Mouse (Mus musculus) left cerebral cortex, postnatal 4 days (tissue): ENCODE measurements around the gene Rgs11. TPM values are rescaled to one million over a fixed set of nuclear protein-coding genes. Genes with fewer than 3 reads are reported as not detected.

Experiments
- DNase-seq: peaks from one replicate; pipeline ENCODE4 v3.0.0-alpha.2; 2022
- intact Hi-C: fragments of 180-260 bp; cut with DNase I; formaldehyde crosslinking; loops from one replicate; pipeline ENCODE4 v1.15.1; 2025
- total RNA-seq, 2 experiments: library from RNA; stranded (reverse); gene quantifications; 2 replicates each; pipeline ENCODE4 v1.2.3; 2021

Gene Rgs11
- total RNA-seq, 2 experiments from 2014 or later = 46.8 to 48.6 TPM

DNA sequence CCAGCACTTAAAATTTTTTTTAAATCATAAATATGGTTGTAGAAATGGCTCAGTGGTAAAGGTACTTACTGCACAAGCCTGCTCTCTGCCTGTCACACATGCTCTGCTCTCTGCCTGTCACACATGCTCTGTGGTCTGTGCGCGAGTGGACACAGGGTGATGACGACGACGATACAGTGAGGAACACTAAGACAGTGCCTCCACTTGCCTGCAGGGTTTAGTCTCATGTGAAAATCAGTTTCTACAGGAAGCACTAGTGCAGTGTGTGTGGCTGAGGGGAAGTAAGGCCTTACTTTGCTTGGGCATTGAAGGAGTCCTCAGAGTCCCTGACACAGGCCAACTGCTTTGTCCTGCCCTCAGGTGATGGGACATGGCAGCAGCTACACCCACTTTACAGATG, 27.0 kb downstream of the Rgs11 start:
- intact Hi-C loops = no loop called here

DNA sequence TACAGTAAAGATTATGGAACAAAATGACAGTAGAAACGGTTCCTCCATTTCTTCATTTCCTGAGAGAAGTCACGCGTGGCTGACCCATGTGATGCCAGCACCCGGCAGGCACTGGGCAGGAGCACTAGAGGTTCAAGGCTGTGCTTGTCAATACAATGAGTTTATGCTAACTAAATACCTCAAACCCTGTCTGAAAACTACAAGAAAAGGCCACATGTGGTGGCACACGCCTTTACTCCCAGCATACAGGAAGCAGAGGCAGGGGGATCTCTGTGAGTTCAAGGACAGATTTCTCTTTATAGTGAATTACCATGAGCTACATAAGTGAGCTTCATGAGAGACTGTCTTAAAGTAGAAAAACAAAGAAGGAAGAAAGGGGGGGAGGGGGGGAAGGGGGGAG, 28.4 kb downstream of the Rgs11 start:
- DNase-seq = no peak
- intact Hi-C loops = no loop called here

More for the DNA sequence above, 27.0 kb downstream of the Rgs11 start:
- no peak for DNase-seq

DNA sequence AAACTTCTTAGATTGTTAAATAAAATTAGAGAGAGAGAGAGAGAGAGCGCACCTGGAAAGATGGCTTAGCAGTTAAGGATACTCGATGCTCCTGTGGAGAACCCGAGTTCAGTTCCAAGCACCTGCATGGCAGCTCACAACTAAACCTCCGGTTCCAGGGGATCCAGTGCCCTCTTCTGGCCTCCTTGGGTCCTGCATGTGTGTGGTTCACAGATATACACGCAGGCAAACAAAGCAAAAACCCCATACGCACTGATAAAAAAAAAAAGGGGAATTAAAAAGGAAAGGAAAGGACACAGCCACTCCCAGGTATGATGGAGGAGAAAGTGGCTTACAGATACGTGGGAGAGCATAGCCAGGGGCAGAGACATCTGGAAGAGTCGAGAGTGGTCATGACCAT, 30.1 kb downstream of the Rgs11 start:
- DNase-seq = no peak
- intact Hi-C loops = no loop called here

DNA sequence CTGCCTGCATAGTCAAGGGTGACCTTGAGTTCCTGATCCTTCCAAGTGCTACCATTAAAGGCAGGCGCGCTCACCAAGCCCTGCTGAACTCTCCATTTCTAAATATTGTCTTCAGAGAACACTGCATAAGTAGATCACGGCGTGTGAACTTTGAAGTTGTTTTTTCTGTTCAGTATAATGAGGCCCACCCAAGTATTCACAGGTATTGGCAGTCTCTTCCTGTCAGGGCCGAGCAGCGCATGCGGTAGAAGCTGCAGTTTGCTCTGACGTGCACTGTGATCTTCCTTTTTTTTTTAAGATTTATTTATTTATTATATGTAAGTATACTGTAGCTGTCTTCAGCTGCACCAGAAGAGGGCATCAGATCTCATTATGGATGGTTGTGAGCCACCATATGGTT, 31.6 kb downstream of the Rgs11 start:
- intact Hi-C loops = no loop called here
- no peak for DNase-seq

DNA sequence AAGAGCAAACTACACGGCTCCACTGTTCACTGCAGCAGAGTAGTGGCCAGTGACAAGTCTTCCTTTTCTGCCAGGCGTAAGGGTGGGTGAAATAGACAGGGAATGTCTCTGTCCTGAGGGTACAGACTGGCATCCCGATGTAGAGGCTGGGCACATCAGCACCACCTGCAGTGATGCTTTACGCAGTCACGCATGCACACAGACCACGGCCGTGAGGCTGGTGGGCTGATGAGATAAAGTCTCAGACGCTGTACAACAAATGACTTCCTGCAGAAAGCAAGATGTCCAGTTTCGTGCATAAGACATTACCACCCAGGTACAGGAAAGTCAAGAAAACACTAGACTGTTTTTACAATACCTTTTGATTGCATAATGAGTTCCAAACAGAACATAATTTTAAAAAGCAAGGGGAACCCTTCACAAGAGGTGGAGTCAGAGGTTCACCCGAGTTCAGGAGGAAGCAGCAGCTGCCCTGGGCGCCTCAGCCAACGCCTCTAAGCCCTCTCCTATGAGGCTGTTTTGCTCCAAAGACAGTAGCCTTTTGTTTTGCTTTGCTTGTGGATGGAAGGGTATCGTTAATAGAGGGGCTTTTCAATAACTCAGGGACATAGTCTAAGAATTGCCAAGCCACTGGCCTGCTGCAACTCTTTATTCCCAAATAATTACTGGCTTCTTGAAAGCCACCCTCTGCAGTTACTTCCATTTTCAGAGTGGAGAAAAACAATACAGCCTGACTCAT, 32.5 kb downstream of the Rgs11 start:
- no peak for DNase-seq
- intact Hi-C loops = no loop called here

DNA sequence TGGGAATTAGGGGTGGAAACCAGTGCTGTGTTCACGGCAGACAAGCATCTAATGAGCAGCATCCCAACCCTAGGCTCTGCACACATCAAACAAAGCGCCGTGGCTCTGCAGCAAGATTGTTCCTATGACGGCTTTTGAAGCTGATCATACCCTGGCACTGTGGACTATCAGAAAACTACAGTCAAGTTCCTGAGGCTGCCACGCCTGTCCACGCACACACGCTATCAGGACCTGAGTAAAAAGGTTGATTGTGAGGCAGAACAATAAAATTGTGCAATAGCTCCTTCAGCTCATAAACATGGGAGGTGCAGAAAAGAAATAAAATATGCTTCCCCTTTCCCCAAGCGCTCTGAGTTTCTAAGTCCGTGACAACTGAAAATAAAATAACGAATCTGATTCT, 34.9 kb downstream of the Rgs11 start:
- intact Hi-C loops = no loop called here
- no peak for DNase-seq

DNA sequence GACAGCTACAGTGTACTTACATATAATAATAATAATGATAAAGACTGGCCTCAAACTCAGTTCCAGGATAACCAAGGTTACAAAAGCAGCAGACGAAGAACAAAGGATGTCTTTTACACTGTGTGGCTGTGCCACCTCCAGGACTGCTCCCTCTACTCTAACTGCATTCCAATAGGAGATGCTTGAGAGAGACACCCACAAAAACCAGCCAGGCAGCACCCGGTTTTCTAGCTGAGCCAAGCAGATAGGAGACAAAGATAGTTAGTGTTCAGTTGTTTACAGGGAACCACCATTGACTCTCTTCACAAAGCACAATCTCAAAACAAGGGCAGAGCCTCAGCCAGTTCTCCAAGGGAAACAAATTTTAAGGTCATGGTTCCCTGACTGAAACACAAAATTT, 36.8 kb downstream of the Rgs11 start:
- no peak for DNase-seq
- intact Hi-C loops = no loop called here

DNA sequence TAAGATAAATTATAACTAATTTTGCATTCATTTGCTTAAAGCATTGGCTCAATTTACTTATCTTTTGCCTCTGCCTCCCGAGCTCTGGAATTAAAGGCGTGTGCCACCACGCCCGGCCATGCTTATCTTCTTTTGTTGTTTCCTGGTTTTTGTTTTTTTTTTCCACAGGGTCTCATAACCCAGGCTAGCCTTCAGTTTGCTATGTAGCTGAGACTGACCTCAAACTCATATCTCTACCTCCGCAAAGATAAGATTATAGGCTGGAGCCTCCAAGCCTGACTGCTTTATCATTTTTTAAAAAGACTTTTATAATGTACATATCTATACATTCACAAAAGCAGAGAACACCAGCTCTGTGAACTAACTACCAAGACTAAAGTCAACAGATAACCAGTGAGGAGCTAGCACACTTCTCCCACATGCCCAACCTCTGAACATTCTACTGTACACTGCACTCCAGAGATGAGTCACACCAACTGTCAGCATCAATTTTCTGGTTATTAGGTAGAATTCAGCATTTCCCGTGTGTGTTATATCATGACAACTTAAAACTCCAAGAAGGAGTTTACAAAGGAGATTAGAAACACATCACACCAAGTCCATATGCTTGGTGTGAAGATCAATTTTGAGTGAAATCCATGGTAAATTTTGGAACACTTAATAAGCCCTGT, 37.5 kb downstream of the Rgs11 start:
- intact Hi-C loops = loop anchor here (10.0 kb wide), 1 partner anchor 105 kb away; the partner anchor contains the start of gene Axin1

DNA sequence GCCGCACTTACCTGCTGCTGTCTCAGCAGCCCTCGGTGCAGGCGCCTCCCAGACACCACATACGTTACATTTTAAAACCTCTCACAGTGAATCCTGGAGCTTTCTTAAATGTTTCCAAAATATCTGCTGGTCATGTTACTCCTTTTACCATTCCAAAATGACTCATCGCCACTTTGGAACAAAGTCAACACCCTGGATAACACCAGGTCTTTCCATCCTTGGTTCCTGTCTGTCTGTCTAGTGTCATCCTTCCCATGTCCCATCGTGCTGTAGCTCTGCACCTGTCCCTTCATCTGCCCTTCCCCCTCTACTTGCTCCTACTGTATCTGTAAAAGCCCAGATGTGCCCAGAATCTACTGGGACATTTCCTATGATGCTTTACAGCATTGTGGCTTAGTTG, 38.2 kb downstream of the Rgs11 start:
- intact Hi-C loops = loop anchor here (10.0 kb wide), 1 partner anchor 106 kb away; the partner anchor contains the start of gene Axin1
- DNase-seq = no peak

More for the DNA sequence above, 37.5 kb downstream of the Rgs11 start:
- DNase-seq = no peak

DNA sequence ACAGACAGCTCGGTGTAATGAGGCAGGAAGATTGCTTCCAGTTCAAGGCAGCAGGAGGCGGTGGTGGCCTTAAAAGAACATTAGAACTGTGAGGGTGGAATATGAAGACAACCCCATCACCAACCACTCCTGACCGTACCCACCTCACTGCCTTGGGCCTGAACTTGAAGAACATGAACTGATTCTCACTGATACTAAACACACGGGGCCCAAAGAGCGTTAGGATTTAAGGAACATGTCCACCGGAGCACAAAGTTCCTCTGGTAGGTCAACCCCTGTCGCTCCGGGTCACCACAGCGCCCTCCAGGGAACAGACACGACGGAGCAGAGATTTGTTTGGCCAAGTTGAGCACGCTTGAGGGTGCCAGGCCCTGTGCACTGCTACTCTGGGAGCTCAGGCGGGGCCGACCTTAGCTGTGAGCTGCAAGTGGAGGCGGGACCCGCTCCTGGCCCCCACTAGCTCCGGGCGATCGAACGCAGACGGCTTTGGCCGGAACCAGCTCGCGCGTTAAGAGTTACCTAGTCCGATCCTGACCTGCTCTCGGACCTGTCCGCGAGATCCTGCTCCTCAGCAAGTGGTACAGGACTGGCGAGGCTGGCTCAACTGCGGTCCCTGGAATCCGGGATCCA, 40.8 kb downstream of the Rgs11 start:
- intact Hi-C loops = loop anchor here (10.0 kb wide), 1 partner anchor 109 kb away; the partner anchor contains the start of gene Axin1
- no peak for DNase-seq

DNA sequence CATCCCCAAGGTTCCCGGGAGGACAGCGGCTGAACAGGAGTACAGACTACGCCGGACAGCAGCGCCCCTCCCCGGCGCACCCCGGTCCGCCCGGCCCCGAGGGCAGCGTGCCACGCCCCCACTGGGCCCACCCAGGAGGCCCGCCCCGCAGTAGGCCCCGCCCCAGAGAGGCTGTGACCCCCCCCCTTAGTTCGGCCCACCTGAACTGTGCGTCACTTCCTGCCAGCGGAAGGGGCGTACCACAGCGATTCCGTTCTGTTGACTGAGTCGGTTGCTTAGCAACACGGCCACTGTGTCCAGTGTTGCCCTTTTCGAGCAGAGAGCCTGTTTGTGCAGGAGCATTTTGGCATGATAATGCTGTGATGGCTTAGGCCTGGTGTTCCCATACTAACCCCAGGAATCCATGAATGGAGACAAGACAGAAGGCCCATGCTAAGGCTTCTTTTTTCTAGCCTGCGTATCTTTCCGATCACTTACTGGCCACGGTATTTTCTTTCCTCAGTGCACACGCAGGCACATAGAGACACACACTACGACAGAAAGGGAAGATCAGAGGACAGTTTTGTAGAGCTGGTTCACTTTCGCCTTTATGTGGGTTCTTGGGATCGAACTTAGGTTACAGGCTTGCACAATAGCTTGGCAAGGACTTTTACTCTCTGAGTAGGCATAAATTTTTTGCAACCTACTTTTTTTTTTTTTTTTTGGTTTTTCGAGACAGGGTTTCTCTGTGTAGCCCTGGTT, 41.5 kb downstream of the Rgs11 start, which contains the start of gene Fam234a:
Gene Fam234a (minus strand): TSS at position 142 of the 741 bp plus-strand sequence.
- DNase-seq = peak; percentile 96
- intact Hi-C loops = loop anchor here (10.0 kb wide), 1 partner anchor 109 kb away; the partner anchor contains the start of gene Axin1

DNA sequence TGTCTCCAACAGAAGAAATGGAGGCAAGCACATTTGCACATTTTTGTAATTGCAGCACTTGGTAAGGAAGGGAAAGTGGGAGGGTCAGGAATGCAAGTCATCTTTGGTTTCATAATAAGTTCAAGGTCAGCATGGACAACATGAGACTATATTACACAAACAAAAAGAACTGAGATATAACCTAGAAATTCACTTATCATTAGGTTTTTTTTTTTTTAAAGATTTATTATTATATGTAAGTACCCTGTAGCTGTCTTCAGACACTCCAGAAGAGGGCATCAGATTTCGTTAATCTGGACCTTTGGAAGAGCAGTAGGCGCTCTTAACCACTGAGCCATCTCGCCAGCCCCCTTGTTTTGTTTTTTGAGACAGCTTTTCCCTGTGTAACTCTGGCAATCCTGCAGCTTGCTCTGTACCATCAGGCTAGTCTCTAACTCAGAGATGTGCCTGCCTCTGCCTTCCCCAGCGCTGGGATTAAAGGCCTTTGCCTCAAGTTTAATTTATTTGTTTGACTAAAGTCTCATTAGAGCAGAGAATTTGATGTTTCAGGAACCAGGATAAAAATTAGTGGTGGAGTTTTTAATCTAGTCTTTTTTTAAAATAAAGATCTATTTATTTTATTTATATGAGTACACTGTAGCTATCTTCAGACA, 49.3 kb downstream of the Rgs11 start:
- intact Hi-C loops = no loop called here
- DNase-seq = no peak

DNA sequence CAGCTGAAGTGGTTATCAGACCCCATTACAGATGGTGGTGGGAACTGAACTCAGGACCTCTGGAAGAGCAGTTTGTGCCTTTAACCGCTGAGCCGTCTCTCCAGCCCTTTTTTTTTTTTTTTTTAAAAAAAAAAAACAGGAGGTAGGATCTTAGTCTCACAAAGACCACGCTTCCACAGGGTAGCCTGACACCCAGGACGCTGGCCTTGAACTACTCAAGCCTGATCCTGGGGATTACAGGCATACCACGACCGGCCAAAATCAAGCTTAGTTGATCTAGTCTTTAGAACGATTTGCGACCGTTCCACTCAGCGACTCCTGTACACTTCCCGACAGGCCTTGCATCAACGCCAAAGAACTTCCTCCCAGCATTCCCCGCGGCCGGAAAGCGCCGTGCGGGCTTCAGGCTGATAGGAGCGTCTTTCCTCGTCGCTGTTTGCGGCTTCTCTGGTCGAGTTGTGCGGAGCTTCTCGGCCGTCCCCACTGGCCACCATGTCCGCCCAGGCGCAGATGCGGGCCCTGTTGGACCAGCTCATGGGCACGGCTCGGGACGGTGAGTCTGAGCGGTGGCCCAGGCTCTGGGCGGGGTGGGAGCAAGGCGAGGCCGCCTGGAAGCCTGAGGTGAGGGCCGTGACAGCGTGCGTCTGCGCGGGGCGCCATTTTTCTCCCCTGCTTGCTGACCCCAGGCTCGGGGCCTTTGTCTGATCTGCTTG, 49.9 kb downstream of the Rgs11 start, which contains the start of gene Luc7l:
Gene Luc7l (plus strand): TSS at position 358 of the 713 bp plus-strand sequence.
- intact Hi-C loops = no loop called here
- peak; percentile 94 for DNase-seq

DNA sequence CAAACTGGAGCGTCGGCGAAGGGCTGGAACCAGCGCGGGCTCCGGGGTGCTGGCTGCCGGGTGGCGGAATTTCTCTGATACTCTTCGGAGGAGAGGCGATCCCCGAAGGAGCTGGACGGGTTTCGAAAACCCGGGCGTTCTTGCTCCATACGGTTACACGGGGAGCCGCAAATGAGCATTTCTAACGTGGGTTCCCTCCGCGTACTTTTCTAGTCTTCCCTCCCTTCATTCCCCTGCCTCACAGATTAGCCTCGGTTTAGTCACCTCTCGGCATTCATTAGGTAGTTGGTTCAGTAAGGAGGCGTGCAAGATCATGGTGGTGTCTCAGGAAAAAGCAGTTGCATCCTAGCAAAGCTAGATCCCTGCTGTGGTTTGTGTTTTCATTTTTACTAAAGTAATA, 50.6 kb downstream of the Rgs11 start:
- intact Hi-C loops = no loop called here
- DNase-seq = no peak

DNA sequence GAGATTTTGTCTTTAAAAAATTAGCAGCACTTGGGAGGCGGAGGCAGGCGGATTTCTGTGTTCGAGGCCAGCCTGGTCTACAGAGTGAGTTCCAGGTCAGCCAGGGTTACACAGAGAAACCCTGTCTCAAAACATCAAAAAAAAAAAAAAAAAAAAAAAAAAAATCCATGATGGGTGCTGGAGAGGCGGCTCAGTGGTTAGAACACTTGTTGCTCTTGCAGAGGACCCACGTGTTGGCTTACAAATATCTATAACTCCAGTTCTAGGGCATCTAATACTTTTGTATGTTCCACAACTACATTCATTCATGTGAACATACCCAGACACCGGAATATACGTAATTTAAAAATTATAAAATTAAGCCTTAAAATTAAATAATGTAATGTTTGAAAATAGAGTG, 52.6 kb downstream of the Rgs11 start:
- intact Hi-C loops = no loop called here
- DNase-seq = no peak
